Mouse (Mus musculus) gastrocnemius, adult 2 months (tissue): ENCODE results near the gene Fam160b1. TPM values are rescaled to one million over a fixed set of nuclear protein-coding genes. Genes with fewer than 3 reads are reported as not detected.
A peak's percentile ranks its signal among the peaks of the same experiment; 100 is the strongest.

Experiments used
- DNase-seq: peaks from one replicate; pipeline ENCODE4 v3.0.0; 2022
- H3K27ac ChIP-seq: fragments of 200-600 bp; 2 replicates; pipeline ENCODE4 v1.8.1; 2022; ENCODE audit warnings: mild to moderate bottlenecking
- H3K4me3 ChIP-seq: fragments of 200-600 bp; 2 replicates; pipeline ENCODE4 v1.8.1; 2022; ENCODE audit warnings: mild to moderate bottlenecking, moderate library complexity
- CTCF ChIP-seq: fragments of 200-600 bp; IDR thresholded peaks from 2 replicates; pipeline ENCODE4 v1.8.1; 2022; ENCODE audit warnings: antibody characterized with exemption, mild to moderate bottlenecking, moderate library complexity
- intact Hi-C: fragments of 180-260 bp; cut with DNase I; formaldehyde crosslinking; loops from one replicate; pipeline ENCODE4 v1.15.1; 2025
- total RNA-seq, 2 experiments: library from RNA; stranded (reverse); gene quantifications; 2 replicates each; pipeline ENCODE4 v1.2.3; 2021

The Fam160b1 gene
- total RNA-seq, 2 experiments from 2014 or later: 12.0 to 17.4 TPM

DNA sequence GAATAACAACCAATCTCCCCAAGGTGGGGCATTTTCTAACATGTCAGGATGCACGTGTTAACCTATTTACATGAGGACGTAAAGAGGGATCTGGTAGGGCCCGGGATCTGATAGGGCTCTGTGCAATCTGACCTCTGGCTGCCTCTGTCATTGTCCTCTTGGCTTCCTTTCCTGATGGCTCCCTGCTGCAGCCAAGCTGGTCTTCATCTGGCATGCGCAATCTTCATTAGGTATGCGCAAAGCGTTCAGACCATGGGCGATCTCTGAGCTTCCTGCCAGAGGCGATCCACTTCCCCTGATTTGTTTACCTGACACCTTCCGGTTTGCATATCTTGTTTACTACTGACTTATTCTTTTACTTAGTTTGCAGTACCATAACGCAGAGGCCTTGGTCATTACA is 7.3 kb upstream of the Fam160b1 start:
- TF ChIP-seq CTCF: no peak
- no peak for DNase-seq
- intact Hi-C loops: no loop called here

DNA sequence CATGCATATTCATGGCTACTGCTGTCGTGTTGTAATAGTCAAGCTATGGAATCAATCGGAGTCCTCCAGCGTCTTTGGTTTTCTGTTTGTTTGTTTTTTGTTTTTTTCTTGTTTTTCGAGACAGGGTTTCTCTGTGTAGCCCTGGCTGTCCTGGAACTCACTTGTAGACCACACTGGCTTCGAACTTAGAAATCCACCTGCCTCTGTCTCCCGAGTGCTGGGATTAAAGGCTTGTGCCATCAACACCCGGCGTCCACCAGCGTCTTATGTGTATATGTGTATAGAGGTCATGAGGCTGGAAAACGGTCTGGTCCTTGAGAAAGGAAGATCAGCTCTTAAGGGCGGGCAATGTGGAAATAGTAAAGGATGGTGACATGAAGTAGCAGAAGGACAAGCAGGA is 6.4 kb upstream of the Fam160b1 start:
- intact Hi-C loops: no loop called here
- no peak for DNase-seq
- no peak overlapping the region for H3K4me3 ChIP-seq
- no peak for TF ChIP-seq CTCF
- H3K27ac ChIP-seq: no peak overlapping the region

More for the DNA sequence above, 7.3 kb upstream of the Fam160b1 start:
- Histone ChIP-seq H3K27ac (no peak overlapping the region), H3K4me3 (no peak overlapping the region)

GRCm38 (mm10) chr19:57354715-57355114 is 5.8 kb upstream of the Fam160b1 start:
- Histone ChIP-seq H3K4me3 (no peak overlapping the region), H3K27ac (peak overlapping the region; percentile 58)
- intact Hi-C loops: no loop called here
- no peak for TF ChIP-seq CTCF
- no peak for DNase-seq

GRCm38 (mm10) chr19:57355451-57356251 is 4.8 kb upstream of the Fam160b1 start:
- intact Hi-C loops: no loop called here
- no peak for DNase-seq
- Histone ChIP-seq H3K4me3 (peak overlapping the region; percentile 50), H3K27ac (peak overlapping the region; percentile 58)
- no peak for TF ChIP-seq CTCF

GRCm38 (mm10) chr19:57356273-57356672 is 4.2 kb upstream of the Fam160b1 start:
- no peak for DNase-seq
- intact Hi-C loops: no loop called here
- peak overlapping the region; percentile 50 for H3K4me3 ChIP-seq
- H3K27ac ChIP-seq: peak overlapping the region; percentile 58
- no peak for TF ChIP-seq CTCF

DNA sequence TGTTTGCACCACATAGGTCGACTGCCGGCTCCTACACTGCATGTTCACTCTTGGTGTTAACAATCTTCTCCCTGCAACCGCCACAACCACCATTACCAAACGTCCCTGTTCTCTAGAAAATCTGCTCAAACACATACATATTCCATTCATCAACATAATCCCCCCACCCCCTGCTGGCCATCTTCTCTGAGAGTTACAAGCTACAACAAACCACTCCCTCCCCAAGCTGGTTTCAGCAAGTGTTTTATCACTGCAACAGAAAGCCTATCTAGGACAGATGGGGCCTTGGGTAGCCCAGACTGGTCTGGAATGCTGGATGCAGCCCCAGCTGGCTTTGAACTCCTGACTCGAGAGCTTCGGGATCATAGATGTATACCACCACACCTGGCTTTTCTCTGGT is 3.2 kb upstream of the Fam160b1 start:
- no peak for TF ChIP-seq CTCF
- intact Hi-C loops: no loop called here
- no peak for DNase-seq
- H3K27ac ChIP-seq: peak overlapping the region; percentile 88
- peak overlapping the region; percentile 8; the same call in 1 of the 2 replicates for H3K4me3 ChIP-seq

DNA sequence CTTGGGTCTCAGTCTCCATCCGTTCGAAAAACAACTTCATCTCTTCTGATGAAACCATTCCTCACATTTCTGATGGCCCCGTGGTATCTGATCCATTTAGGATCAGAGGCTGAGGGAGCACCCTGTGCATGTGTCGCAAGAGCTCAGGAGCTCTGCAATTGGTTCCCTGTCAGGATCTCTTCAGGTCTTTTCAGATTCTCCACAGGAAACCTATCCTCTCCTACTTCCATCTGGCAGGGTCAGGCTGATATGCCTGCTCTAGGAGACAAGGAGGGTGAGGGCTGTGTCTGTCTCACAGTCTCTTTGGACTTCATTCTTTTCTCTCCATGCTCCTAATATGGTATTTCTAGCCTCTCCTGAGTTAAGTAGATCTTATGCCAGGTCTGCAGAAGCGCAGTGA is 2.7 kb upstream of the Fam160b1 start:
- TF ChIP-seq CTCF: no peak
- Histone ChIP-seq H3K4me3 (peak overlapping the region; percentile 90), H3K27ac (peak overlapping the region; percentile 88)
- intact Hi-C loops: no loop called here
- no peak for DNase-seq

GRCm38 (mm10) chr19:57358322-57358721 is 2.2 kb upstream of the Fam160b1 start:
- TF ChIP-seq CTCF: peak; percentile 70
- intact Hi-C loops: no loop called here
- peak overlapping the region; percentile 90 for H3K4me3 ChIP-seq
- peak overlapping the region; percentile 88 for H3K27ac ChIP-seq
- peak; percentile 83 for DNase-seq

DNA sequence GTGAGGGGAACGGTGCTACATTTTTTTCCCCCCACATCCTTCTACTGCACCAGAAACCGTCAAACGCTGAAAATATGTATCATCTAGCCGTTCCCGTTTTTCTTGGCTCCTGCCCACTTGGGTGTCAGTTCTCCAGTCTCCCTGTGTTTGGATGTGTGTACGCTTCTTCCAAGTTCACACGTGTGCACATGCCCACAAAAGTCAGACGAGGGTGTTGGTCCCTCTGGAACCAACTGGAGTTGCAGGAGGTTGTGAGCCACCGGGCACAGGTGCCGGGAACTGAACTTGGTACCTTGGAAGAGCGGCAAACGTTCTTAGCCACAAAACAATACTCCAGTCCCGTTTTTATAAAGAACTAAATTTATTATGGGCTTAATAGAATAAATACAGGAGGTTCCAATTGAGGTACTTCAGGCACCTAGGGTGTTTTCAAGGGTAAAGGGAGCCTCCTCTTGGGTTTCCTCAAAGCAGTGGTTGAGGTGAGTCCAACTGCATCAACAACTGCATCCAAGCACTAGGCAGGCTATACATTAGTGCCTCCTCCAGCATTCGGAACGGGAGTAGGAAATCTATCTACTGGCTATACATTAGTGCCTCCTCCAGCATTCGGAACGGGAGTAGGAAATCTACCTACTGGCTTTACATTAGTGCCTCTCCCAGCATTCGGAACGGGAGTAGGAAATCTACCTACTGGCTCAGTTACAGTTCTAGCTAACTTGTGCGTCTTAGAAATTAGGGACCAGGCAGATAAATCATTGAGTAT is 1.5 kb upstream of the Fam160b1 start:
- TF ChIP-seq CTCF: no peak
- intact Hi-C loops: no loop called here
- Histone ChIP-seq H3K4me3 (peak overlapping the region; percentile 90), H3K27ac (peak overlapping the region; percentile 88)
- DNase-seq: no peak

DNA sequence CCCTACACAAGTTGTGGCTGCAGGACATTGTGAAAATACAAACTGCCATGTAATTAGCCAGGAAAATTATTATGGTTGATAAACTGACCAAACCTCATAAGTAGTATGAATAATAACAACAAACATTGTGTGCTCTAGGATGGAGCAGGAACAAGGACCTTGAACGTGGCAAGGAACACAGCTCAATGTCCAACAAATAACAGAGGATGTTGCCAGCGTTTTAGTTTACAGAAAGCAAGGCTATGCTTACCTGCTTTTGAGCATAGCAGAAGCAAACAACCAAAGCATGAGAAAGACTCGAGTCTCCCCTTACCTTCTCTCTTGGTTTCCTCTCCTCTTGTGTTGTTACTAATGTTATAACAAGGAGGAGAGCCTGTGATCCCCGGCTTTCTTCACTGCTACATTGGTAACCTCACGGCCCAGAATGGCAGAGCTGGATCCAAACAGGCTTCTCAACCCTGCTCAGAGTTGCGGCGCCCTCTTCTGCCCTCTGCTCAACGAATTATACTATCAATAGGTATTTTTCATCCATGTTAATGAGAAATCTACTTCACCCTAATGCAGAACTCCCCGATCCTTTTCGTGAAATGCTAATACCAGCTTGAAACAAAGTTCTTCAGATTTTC is 666 bp upstream of the Fam160b1 start:
- DNase-seq: no peak
- Histone ChIP-seq H3K27ac (peak overlapping the region; percentile 88), H3K4me3 (peak overlapping the region; percentile 90)
- intact Hi-C loops: loop anchor here (10.0 kb wide), 1 partner anchor 545 kb away; no protein-coding TSS in a partner anchor
- TF ChIP-seq CTCF: no peak

DNA sequence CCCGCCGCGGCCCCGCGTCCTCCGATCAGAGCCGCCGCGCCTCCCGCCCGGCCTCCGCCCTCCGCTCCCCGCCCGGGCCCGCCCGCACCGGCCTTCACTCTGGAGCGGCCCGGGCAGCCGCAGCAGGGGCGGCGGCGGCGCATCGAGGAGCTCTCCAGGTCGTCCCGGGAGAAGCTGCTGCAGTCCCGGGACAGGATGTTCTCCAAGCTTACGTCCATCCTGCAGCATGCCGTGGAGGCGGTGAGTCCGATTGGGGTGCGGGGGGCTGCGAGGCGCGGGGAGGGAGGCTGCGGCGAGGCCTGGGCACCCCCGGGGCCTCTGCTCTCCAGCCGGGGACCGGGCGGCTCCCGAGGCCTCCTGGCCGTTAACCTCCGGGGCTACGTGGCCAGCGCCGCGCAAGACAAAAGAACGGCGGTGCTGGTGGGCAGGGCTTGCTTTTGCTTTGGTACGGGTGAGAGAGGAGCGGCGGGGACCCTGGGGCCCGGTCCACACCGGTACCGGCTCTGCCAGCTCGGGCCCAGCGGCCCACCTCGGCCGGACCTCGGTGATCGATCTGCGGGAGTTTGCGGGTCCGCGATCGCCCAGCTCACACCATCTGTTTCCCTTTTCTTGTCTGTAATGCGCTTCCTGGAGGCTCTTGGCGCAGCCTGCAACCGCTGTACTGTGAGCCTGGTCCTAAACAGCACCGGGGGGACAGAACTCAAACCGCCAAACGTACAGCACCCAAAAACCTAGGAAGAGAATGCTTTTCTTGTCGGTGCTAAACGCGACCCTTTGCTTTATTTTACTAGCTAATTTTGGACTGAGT is 855 bp downstream of the Fam160b1 start:
- intact Hi-C loops: loop anchor here (10.0 kb wide), 1 partner anchor 547 kb away; no protein-coding TSS in a partner anchor
- peak overlapping the region; percentile 98 for H3K27ac ChIP-seq
- peak overlapping the region; percentile 90 for H3K4me3 ChIP-seq
- DNase-seq: no peak
- TF ChIP-seq CTCF: no peak

- peak overlapping the region; percentile 90 for H3K4me3 ChIP-seq
- no peak for DNase-seq
- intact Hi-C loops: loop anchor here (10.0 kb wide), 1 partner anchor 547 kb away; no protein-coding TSS in a partner anchor
- no peak for TF ChIP-seq CTCF
- H3K27ac ChIP-seq: peak overlapping the region; percentile 98
Measured at GRCm38 (mm10) chr19:57361939-57362307, 1.4 kb downstream of the Fam160b1 start.
